ENCODE assay signal across 12 mouse cellular contexts in the genomic region with DNA sequence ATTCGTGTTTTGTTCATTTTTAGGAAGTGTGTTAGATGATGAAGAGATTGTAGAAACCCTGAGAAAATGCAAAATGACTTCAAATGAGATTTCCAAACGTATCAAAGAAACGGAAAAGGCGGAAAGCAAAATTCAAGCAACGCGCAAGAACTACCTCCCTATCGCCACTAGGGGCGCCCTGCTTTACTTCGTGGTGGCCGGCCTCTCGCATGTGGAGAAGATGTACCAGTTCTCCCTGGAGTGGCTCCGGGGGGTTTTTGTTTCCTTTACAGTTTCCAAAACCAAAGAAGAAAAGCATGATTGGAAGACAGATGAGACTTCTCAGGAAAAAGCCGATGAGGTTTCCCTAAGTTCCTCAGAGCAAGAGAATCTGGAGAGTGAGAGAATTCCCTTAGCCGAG.
DNase-seq lines count a peak whose midpoint lies in the region; ATAC-seq and TF ChIP-seq lines count a peak whose summit lies in the region.
"Had no signal": no experiment of that assay in that cellular context is flagged by ENCODE, and none has a peak within 500 bp of the region (broad histone marks: within the 10 kb centered on the region; RNA-seq: fewer than 3 reads in every experiment).

No protein-coding gene starts in this region.

- no peak overlapping the region for H3K4me2 ChIP-seq in heart, postnatal 0 days (ENCODE audit: low read depth, low read length)
- no peak overlapping the region for H3K4me2 ChIP-seq in lung, postnatal 0 days (replicated peaks; ENCODE audit: low read depth, low read length)
- H3K4me2 ChIP-seq: hindbrain, embryonic 15.5 days had no signal

- H3K9me3 ChIP-seq in heart, postnatal 0 days (replicated peaks; ENCODE audit: control insufficient read depth, low read length) = no peaks in the 10 kb centered on the region
- H3K9me3 ChIP-seq in lung, postnatal 0 days (ENCODE audit: low read length) = no peaks in the 10 kb centered on the region
- H3K9me3 ChIP-seq in G1E (replicated peaks) = no peaks in the 10 kb centered on the region
- H3K9me3 ChIP-seq: hindbrain, embryonic 15.5 days had no signal

- no peaks in the 10 kb centered on the region for H3K4me1 ChIP-seq in heart, postnatal 0 days (ENCODE audit: control insufficient read depth, insufficient read depth)
- H3K4me1 ChIP-seq in lung, postnatal 0 days (ENCODE audit: insufficient read depth, low read depth, low read length) = no peaks in the 10 kb centered on the region
- no peaks in the 10 kb centered on the region for H3K4me1 ChIP-seq in G1E (ENCODE audit: insufficient read depth, low read depth, low read length)
- H3K4me1 ChIP-seq: hindbrain, embryonic 15.5 days had no signal

- no peak for TF ChIP-seq EP300 in heart, postnatal 0 days (IDR thresholded peaks at IDR 0.05; ENCODE audit: low read depth)
- TF ChIP-seq EP300 in lung, postnatal 0 days (IDR thresholded peaks at IDR 0.05) = no peak

- no peak overlapping the region for H3K4me3 ChIP-seq in heart, postnatal 0 days (ENCODE audit: low read depth, low read length)
- no peak overlapping the region for H3K4me3 ChIP-seq in lung, postnatal 0 days (ENCODE audit: low read depth, low read length)
- H3K4me3 ChIP-seq in G1E (ENCODE audit: low read depth, low read length) = no peak overlapping the region
- H3K4me3 ChIP-seq: erythroblast, embryonic 14.5 days; hindbrain, embryonic 15.5 days had no signal

- WGBS in heart, postnatal 0 days = 56% methylated on average over 14 of the region's 14 CpGs
- 56% methylated on average over 14 of the region's 14 CpGs for WGBS in lung, postnatal 0 days

- ATAC-seq in heart, postnatal 0 days (ENCODE audit: insufficient read depth, low read depth) = no peak
- no peak for ATAC-seq in lung, postnatal 0 days
- no peak for ATAC-seq in G1E (ENCODE audit: extremely low read depth, insufficient number of reproducible peaks, low FRiP score, poor library complexity, severe bottlenecking)
- ATAC-seq in activated CD4-positive, CD25-positive, alpha-beta regulatory T cell, adult 4 months = no peak

- no peaks in the 10 kb centered on the region for H3K27me3 ChIP-seq in heart, postnatal 0 days (ENCODE audit: control insufficient read depth, insufficient read depth, low read length)
- no peaks in the 10 kb centered on the region for H3K27me3 ChIP-seq in lung, postnatal 0 days (replicated peaks; ENCODE audit: insufficient read depth, low read length)
- no peaks in the 10 kb centered on the region for H3K27me3 ChIP-seq in G1E (ENCODE audit: insufficient read depth, low read length)
- H3K27me3 ChIP-seq: hindbrain, embryonic 15.5 days had no signal

- no peak overlapping the region for H3K9ac ChIP-seq in heart, postnatal 0 days (replicated peaks; ENCODE audit: low read depth, low read length)
- no peak overlapping the region for H3K9ac ChIP-seq in lung, postnatal 0 days (replicated peaks; ENCODE audit: low read depth)
- H3K9ac ChIP-seq: hindbrain, embryonic 15.5 days had no signal

- no peaks in the 10 kb centered on the region for H3K36me3 ChIP-seq in heart, postnatal 0 days (replicated peaks; ENCODE audit: control insufficient read depth, insufficient read depth, low read length)
- H3K36me3 ChIP-seq in lung, postnatal 0 days (ENCODE audit: insufficient read depth, low read length) = no peaks in the 10 kb centered on the region
- H3K36me3 ChIP-seq in G1E (replicated peaks) = no peaks in the 10 kb centered on the region
- H3K36me3 ChIP-seq: hindbrain, embryonic 15.5 days had no signal

- no peak for DNase-seq in heart, postnatal 0 days (ENCODE audit: low spot score)
- DNase-seq in heart, adult 9 months (ENCODE audit: low spot score in 2 of 2) = no peak
- DNase-seq in lung, postnatal 0 days (ENCODE audit: low spot score) = no peak
- no peak for DNase-seq in lung, postnatal 36 days
- DNase-seq in G1E (ENCODE audit: low spot score) = no peak
- peak; percentile 17 for DNase-seq in induced T-regulatory cell, adult 2 months (ENCODE audit: low read depth)
- DNase-seq in gastrocnemius, postnatal 36 days = no peak
- DNase-seq: layer of hippocampus, postnatal 36 days had no signal

- TF ChIP-seq CTCF in heart, postnatal 0 days (IDR thresholded peaks at IDR 0.05; ENCODE audit: low read depth) = peak; percentile 32
- peak; percentile 49 for TF ChIP-seq CTCF in lung, postnatal 0 days (IDR thresholded peaks at IDR 0.05)
- peak; percentile 33; the same call in 1 of the 2 replicates for TF ChIP-seq CTCF in G1E (IDR thresholded peaks at IDR 0.05; ENCODE audit: low read depth, low read length)

- no peak overlapping the region for H3K27ac ChIP-seq in heart, postnatal 0 days (ENCODE audit: low read depth)
- no peak overlapping the region for H3K27ac ChIP-seq in lung, postnatal 0 days (ENCODE audit: low read length)
- H3K27ac ChIP-seq: hindbrain, embryonic 15.5 days; macrophage had no signal

- intact Hi-C loops in gastrocnemius, postnatal 36 days (cut with DNase I) = no loop called here
